Mouse (Mus musculus) left cerebral cortex, adult 8-10 months (tissue): ENCODE measurements around the gene Nr5a2. TPM values are rescaled to one million over a fixed set of nuclear protein-coding genes. Genes with fewer than 3 reads are reported as not detected.

Source experiments
- DNase-seq, 2 experiments: peaks; one replicate each; pipeline ENCODE4 v3.0.0; 2022; ENCODE audit warnings: low spot score in 2 of 2
- total RNA-seq, 4 experiments: library from RNA; stranded (reverse); gene quantifications; 2 replicates each; pipeline ENCODE4 v1.2.4; 2022

Nr5a2 gene
- total RNA-seq, 4 experiments from 2014 or later: 0.09 to 0.11 TPM; not detected in 2

DNA sequence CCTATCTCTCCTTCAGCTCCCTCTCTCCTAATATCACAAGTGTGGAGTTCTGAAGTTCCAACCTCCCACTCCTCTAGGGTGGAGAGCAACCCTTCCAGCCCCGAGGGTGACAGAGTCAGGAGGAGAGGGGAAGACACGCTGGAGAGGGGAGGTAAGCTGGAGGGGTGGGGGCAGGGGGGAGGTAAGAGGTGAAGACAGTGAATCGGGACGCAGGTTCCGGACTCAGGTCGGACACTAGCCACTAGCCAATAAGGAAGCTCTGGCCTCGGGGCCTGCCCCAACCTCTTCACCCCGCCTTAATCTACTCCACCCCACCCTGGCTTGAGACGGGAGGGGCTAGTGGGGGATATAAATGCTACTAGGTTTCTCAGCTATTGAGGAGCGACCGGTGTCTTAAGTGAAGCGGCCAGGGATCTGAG is 10.9 kb downstream of the Nr5a2 start:
- DNase-seq: no peak

- DNase-seq: no peak
Measured at GRCm38 (mm10) chr1:136948511-136949275, 11.6 kb downstream of the Nr5a2 start.

- no peak for DNase-seq
Measured at GRCm38 (mm10) chr1:136948127-136948422, 12.2 kb downstream of the Nr5a2 start.

GRCm38 (mm10) chr1:136947394-136948126 is 12.7 kb downstream of the Nr5a2 start:
- no peak for DNase-seq

GRCm38 (mm10) chr1:136946806-136947393 is 13.3 kb downstream of the Nr5a2 start:
- DNase-seq: no peak

GRCm38 (mm10) chr1:136946404-136946803 is 13.8 kb downstream of the Nr5a2 start:
- no peak for DNase-seq

GRCm38 (mm10) chr1:136945876-136946275 is 14.4 kb downstream of the Nr5a2 start:
- DNase-seq: no peak

GRCm38 (mm10) chr1:136945426-136945825 is 14.8 kb downstream of the Nr5a2 start:
- DNase-seq: no peak

- no peak for DNase-seq
Measured at GRCm38 (mm10) chr1:136940603-136941002, 19.6 kb downstream of the Nr5a2 start.

DNA sequence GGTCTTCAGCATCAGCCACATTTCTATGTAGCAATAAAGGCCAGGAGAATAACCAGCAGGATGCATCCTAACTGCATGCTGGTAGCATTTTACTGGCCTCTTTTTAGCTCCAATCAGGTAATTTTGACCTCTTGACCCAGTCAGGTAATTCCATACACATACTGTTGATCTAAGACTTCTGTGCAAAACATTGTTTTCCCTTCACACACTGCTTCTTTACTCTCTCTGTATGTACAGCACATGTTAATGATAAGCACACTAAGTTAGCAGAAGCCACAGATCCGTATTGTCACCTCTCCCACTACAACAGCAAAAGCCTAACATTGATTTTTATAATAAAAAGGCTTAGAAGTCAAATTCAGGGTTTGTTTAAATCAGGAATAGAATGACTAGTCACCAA is 21.0 kb downstream of the Nr5a2 start:
- no peak for DNase-seq

- no peak for DNase-seq
Measured at GRCm38 (mm10) chr1:136935960-136936324, 24.3 kb downstream of the Nr5a2 start.

DNA sequence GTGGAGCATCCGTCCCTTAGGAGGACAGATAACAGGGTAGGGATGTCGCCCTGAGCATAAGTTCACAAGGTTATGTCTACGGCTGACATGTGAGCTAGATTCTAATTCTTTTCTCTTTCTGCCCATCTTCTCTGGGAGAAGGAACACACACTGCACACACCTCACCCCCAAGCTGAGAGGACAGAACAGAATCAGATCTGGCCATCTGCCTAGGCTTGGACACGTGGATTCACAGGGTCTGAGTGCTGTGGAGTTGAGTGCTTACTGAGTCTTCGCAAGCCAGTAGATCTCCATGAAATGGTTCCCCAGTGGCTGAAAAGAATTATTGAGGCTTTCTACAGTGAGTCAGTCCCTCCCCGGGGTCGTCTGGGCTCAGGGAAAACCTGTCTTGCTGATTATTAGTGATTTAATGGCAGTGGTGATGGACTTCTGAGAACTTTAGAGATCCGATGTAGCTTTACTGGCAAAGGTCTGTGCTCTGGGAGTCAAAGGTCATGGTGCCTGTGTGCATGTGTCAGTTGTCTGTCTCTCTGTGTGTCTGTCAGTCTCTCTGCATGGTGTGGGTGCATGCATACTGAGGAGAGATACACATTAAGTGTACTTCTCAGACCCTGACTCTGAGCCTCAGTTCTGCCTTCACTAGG is 24.8 kb downstream of the Nr5a2 start:
- DNase-seq: no peak

- DNase-seq: no peak
Measured at GRCm38 (mm10) chr1:136934051-136934450, 26.2 kb downstream of the Nr5a2 start.

DNA sequence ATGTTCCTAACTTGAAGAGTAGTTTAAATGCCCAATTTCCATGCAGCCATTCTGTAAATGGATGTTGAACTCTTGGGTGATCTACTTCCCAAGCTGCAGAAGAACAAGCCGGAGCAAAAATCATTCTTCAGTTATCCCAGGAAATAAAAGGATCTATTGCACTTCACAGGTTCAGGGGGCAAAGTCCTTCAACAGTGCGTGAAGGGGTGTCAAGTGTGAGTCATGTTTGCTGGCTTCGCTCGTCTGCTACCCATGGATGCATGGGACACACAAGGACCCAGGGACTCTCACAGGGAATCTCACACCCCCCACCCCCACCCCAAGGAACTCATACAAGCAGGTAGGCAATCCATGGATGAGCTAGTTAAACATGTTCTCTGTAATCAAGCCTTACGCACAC is 29.2 kb downstream of the Nr5a2 start:
- no peak for DNase-seq

GRCm38 (mm10) chr1:136929743-136930142 is 30.5 kb downstream of the Nr5a2 start:
- DNase-seq: no peak

DNA sequence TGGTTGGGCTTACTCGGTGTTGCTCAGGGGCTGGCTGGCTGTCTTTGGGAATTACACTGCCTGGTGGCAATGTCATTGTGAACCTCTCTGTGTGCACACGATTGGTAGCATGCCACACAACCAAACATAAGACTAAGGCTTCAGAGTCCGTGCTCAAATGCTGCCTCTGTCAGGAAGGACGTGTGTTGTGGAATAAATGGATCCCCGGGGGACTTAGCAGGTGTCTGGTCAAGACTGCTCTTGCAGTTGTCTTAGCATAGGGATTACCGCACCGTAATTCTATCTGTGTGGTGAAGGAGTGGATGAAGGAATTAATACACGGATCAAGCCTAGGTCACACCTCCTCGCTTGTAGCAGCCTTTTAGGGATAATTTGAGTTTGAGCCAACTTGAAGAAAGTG is 32.8 kb downstream of the Nr5a2 start:
- DNase-seq: no peak

DNA sequence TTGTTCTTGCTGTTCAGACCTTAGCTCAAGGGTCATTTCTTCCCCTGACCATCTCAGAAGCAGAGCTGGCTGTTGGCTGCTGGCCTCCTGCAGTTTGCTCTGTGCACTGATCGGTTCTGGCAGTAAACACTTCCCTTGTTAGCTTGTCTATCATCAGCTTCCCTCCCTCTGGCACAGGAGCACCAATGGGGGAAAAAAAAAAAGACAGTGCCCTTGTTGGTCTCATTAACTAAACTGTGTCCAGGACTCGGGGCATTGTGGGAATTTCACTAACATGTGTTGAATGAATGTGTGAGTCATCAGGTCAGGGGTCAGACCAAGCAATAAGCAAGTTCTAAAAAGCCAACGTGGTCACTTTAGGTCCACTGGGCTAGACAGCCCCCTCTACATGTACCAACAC is 34.2 kb downstream of the Nr5a2 start:
- no peak for DNase-seq

DNA sequence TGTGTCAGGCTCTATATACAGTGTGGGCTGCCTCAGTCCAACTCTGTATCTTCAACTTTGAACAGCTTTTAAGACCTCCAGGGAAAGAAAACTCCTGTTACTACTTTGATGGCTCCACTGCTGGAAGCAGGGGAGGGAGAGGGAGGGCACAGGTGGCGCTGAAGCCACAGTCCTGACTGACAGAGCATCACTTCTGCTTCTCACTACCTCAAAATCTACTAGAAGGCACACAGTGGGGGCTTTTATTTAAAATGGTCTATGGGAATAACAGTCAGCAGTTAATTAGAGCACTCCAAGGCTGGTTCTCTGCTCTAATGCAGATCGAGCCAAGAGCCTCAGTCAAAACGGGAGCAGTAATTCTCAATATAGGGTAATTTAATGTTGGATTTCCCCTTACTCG is 40.2 kb downstream of the Nr5a2 start:
- DNase-seq: no peak

DNA sequence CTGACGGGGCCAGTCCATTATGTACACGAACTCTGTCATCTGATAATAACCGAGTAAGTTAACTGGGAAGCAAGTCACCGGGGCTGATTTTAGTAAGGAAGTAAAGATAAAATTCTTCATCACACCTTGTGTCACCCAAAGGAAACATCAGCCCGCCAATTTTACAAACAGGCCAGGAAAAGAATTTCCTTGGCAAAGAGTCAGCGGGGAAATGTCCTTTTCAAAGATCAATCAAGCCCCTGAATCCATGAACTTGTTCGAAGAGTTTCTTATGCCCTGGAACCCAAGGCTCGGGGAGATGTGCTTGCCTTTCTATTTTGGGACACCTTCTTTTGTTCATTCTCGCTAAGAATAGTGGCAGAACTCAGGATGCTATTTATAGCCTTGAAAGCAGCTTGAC is 41.5 kb downstream of the Nr5a2 start:
- DNase-seq: no peak

DNA sequence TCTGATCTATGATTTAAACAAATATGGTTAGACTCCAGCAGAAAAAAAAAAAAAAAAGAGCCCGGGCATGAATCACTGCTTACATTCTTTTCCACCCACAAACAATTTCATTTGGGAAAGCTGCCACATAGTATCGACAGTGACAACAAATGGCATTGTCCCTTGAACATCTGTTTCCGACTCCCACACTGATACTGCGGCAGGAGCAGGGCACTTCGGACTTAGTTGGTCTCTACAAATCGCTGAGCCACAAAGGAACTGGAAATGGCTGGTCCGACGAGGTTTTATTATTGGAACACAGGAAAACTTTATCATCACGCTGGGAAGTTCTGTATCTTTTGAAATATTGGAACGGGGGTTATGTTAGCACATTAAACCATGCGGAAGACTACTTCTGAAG is 44.8 kb downstream of the Nr5a2 start:
- DNase-seq: peak in 1 of 2 experiments; percentile 3

- DNase-seq: no peak
Measured at GRCm38 (mm10) chr1:136911996-136912395, 48.3 kb downstream of the Nr5a2 start.

- no peak for DNase-seq
Measured at GRCm38 (mm10) chr1:136911594-136911860, 48.7 kb downstream of the Nr5a2 start.
